Mouse (Mus musculus): ENCODE measurements at regions not wholly inside any gene's neighbourhood (a gene's known extent, or its start where the extent isn't known, plus 50 kb on each side); places are given as distances from the start of the nearest gene placed in this dataset.

DNA sequence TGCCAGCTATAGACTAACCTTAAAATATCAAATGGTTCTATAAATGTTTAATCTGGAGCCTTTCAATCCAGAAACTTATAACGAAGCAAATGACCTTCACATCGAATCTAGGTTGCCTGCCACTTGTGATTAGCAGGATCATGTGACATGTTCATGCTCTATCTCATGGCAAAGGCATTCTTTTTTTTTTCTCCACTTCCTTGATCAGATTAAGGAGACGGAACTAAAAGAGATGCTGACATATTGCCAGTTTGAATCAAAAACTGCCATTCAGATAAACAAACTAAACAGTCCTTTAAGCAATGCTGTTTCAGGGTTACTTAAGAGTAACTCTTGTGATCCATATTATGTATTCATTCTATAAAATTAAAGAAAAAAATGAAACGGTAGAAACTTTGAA lies 579.2 kb upstream of the Pkdcc start:
- TF ChIP-seq CTCF (IDR thresholded peaks at IDR 0.05; ENCODE audit: low read depth) (no peak), EP300 (IDR thresholded peaks at IDR 0.05; ENCODE audit: low read depth) (no peak)

Data from heart, postnatal 0 days (tissue).